Mouse (Mus musculus) kidney, postnatal 0 days (tissue): ENCODE measurements at regions not wholly inside any gene's neighbourhood (a gene's known extent, or its start where the extent isn't known, plus 50 kb on each side); places are given as distances from the start of the nearest gene placed in this dataset.

Experiments used
- ATAC-seq: fragments of 200-750 bp; cut with Nextera tagmentation; replicated peaks from 2 replicates; pipeline ENCODE4 v1.8.0; 2017; ENCODE audit warnings: low read depth, moderate number of reproducible peaks, moderate TSS enrichment, moderate library complexity; ENCODE audit not compliant: low FRiP score
- DNase-seq: peaks from one replicate; pipeline ENCODE4 v3.0.0-alpha.2; 2016; ENCODE audit warnings: low spot score
- H3K27ac ChIP-seq: fragments of 300-500 bp; sonication (generic); 2 replicates; pipeline ENCODE4 v1.5.1; 2014; ENCODE audit warnings: mild to moderate bottlenecking
- H3K27me3 ChIP-seq: fragments of 300-500 bp; sonication (generic); 2 replicates; pipeline ENCODE4 v1.6.1; 2014; ENCODE audit warnings: low read length, mixed read lengths; ENCODE audit not compliant: insufficient read depth
- H3K36me3 ChIP-seq: fragments of 300-500 bp; sonication (generic); 2 replicates; pipeline ENCODE4 v1.6.1; 2014; ENCODE audit warnings: low read length, mixed read lengths; ENCODE audit not compliant: insufficient read depth
- H3K4me1 ChIP-seq: fragments of 300-500 bp; sonication (generic); replicated peaks from 2 replicates; pipeline ENCODE4 v1.6.1; 2014; ENCODE audit warnings: antibody characterized with exemption, low read length, mixed read lengths; ENCODE audit not compliant: insufficient read depth
- H3K4me2 ChIP-seq: fragments of 300-500 bp; sonication (generic); 2 replicates; pipeline ENCODE4 v1.6.1; 2014; ENCODE audit warnings: mild to moderate bottlenecking, low read length, moderate library complexity, mixed read lengths
- H3K4me3 ChIP-seq: fragments of 300-500 bp; sonication (generic); replicated peaks from 2 replicates; pipeline ENCODE4 v1.5.1; 2014; ENCODE audit warnings: low read depth, low read length
- H3K9ac ChIP-seq: fragments of 300-500 bp; sonication (generic); 2 replicates; pipeline ENCODE4 v1.6.1; 2014; ENCODE audit warnings: low read depth, low read length
- H3K9me3 ChIP-seq: fragments of 300-500 bp; sonication (generic); replicated peaks from 2 replicates; pipeline ENCODE4 v1.6.1; 2016; ENCODE audit warnings: low read length, inconsistent platforms, mixed read lengths
- CTCF ChIP-seq: IDR thresholded peaks from 2 replicates; pipeline ENCODE4 v1.5.1; 2016; ENCODE audit warnings: antibody characterized with exemption, low read depth, mild to moderate bottlenecking, moderate library complexity
- WGBS: fragments of 180-500 bp; shearing (Covaris S2); extraction: QIAGEN DNeasy Blood & Tissue Kit; methylation state at CpG from one replicate; pipeline ENCODE4 v1.1.7; 2014; 5-methylcytosine and 5-hydroxymethylcytosine counted together

DNA sequence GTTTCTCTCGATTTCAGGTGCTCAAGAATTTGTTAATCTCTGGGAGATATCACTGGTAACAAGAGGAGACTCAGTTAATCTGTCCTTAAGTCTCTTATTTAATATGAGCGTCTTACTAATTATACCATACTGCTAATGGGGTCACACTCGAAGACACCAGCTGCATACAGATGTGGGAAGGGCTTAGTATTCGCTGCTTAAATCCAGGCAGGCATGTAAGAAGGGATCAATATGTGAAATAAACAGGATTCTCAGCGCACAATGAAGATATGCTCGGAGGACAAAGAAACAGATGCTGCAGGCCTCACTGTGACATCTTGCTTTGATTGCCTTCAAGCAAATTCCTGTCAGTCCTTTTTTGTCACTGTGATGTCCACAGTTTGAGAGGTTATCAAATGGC lies 108.3 kb downstream of the Zwint start:
- Histone ChIP-seq H3K27ac (no peak overlapping the region), H3K36me3 (no peaks in the 10 kb centered on the region), H3K4me2 (no peak overlapping the region), H3K4me3 (no peak overlapping the region), H3K9me3 (no peaks in the 10 kb centered on the region), H3K9ac (no peak overlapping the region), H3K27me3 (no peaks in the 10 kb centered on the region), H3K4me1 (no peaks in the 10 kb centered on the region)
- WGBS, result 78% methylated on average over 6 of the region's 6 CpGs
- TF ChIP-seq CTCF, result no peak
- ATAC-seq (no peak), DNase-seq (no peak)

- H3K27me3 ChIP-seq, result no peaks in the 10 kb centered on the region
- no peak; the same call in 1 of the 2 replicates for ATAC-seq
- no peak overlapping the region for H3K4me2 ChIP-seq
- no peak overlapping the region for H3K27ac ChIP-seq
- H3K4me1 ChIP-seq, result no peaks in the 10 kb centered on the region
- H3K9me3 ChIP-seq, result no peaks in the 10 kb centered on the region
- H3K4me3 ChIP-seq, result no peak overlapping the region
- DNase-seq, result peak; percentile 68
- no peak for TF ChIP-seq CTCF
- H3K36me3 ChIP-seq, result no peaks in the 10 kb centered on the region
- H3K9ac ChIP-seq, result no peak overlapping the region
- WGBS, result 18% methylated on average over 3 of the region's 3 CpGs
Observed at GRCm38 (mm10) chr10:72778356-72778755, 123.7 kb downstream of the Zwint start.

DNA sequence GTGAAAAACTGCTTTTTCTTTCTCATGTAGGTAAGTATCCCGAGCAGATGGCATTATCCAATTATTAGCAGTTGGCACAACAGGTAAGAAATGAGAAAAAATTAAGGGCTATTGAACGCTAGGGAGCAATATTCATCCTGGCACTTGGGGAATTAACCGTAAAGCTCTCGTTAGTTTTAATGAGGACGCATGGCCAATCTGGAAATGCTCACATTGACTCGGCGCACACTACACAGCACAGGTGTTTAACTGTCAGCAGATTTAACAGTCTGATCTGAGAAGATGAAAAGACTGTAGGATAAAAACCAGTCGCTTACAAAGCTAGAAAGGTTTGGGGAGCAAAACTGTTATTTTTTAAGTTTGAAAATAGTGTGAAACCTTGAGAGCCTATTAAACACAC lies 157.0 kb downstream of the Zwint start:
- no peak for ATAC-seq
- WGBS, result 88% methylated on average over 8 of the region's 8 CpGs
- Histone ChIP-seq H3K9me3 (no peaks in the 10 kb centered on the region), H3K4me2 (no peak overlapping the region), H3K36me3 (no peaks in the 10 kb centered on the region), H3K4me3 (no peak overlapping the region), H3K9ac (no peak overlapping the region), H3K4me1 (no peaks in the 10 kb centered on the region), H3K27me3 (no peaks in the 10 kb centered on the region), H3K27ac (no peak overlapping the region)
- DNase-seq, result no peak
- TF ChIP-seq CTCF, result no peak

- no peaks in the 10 kb centered on the region for H3K27me3 ChIP-seq
- H3K4me2 ChIP-seq, result no peak overlapping the region
- no peak overlapping the region for H3K9ac ChIP-seq
- H3K9me3 ChIP-seq, result no peaks in the 10 kb centered on the region
- 53% methylated on average over 1 of the region's 1 CpGs for WGBS
- DNase-seq, result no peak
- no peak overlapping the region for H3K4me3 ChIP-seq
- ATAC-seq, result no peak
- H3K4me1 ChIP-seq, result no peaks in the 10 kb centered on the region
- H3K36me3 ChIP-seq, result no peaks in the 10 kb centered on the region
- no peak overlapping the region for H3K27ac ChIP-seq
- TF ChIP-seq CTCF, result no peak
Observed at GRCm38 (mm10) chr10:72847358-72848082, 192.9 kb downstream of the Zwint start.

DNA sequence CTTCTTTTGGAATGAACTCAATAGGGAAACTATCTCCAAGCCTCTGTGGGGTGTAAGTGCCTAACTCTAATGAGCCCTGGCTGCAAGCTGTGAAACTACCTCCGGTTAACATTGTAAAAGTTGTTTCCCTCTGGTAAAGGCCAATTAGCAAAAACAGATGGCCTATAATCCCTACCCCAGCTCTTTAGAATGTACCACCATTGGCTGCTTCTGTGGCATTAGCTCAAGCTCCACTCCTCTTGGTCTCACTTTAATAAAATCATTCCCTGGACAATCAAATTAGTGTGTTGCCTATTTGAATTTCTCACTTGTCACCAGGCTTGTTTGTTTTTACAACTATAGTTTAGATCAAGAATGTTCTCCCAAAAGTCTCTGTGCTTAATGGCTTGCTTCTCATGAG lies 213.3 kb downstream of the Zwint start:
- H3K27ac ChIP-seq, result no peak overlapping the region
- H3K36me3 ChIP-seq, result no peaks in the 10 kb centered on the region
- no peak overlapping the region for H3K4me2 ChIP-seq
- H3K4me3 ChIP-seq, result no peak overlapping the region
- H3K9ac ChIP-seq, result no peak overlapping the region
- H3K4me1 ChIP-seq, result no peaks in the 10 kb centered on the region
- H3K9me3 ChIP-seq, result no peaks in the 10 kb centered on the region
- no peak for DNase-seq
- no peaks in the 10 kb centered on the region for H3K27me3 ChIP-seq
- ATAC-seq, result no peak
- no peak for TF ChIP-seq CTCF
- 21% methylated on average over 1 of the region's 1 CpGs for WGBS
